Mouse (Mus musculus) thymus, adult 2 months (tissue): ENCODE measurements around the gene Neurog3.

Experiments
- CTCF ChIP-seq: fragments of 200-500 bp; IDR thresholded peaks from 2 replicates; pipeline ENCODE4 v1.5.1; 2012; ENCODE audit warnings: mild to moderate bottlenecking, control low read depth, low read length, moderate library complexity, borderline replicate concordance; ENCODE audit not compliant: control insufficient read depth, poor library complexity, insufficient read depth; ENCODE audit errors: extremely low read depth
- POLR2A ChIP-seq: fragments of 200-500 bp; IDR thresholded peaks from 2 replicates; pipeline ENCODE4 v1.6.1; 2012; ENCODE audit warnings: mild to moderate bottlenecking, low read length, control low read depth, moderate library complexity; ENCODE audit not compliant: control insufficient read depth, poor library complexity, insufficient read depth; ENCODE audit errors: extremely low read depth

GRCm38 (mm10) chr10:62145957-62146356, 13.1 kb downstream of the Neurog3 start:
- TF ChIP-seq CTCF (no peak), POLR2A (no peak)
